Mouse (Mus musculus) frontal cortex, postnatal 36 days (tissue): ENCODE data around the gene Arhgap21.
A peak's percentile ranks its signal among the peaks of the same experiment; 100 is the strongest.

Experiments used
- DNase-seq, 2 experiments: peaks; one replicate each; pipeline ENCODE4 v3.0.0; 2022; ENCODE audit warnings: low spot score in 2 of 2

The Arhgap21 gene

GRCm38 (mm10) chr2:20968441-20969200, at the start of gene Arhgap21:
Gene Arhgap21, minus strand, starts transcription at chr2:20968881.
- DNase-seq, result peak; percentile 73 to 76

GRCm38 (mm10) chr2:21016589-21016988, 47.9 kb upstream of the Arhgap21 start:
- no peak for DNase-seq

GRCm38 (mm10) chr2:21010806-21011397, 42.2 kb upstream of the Arhgap21 start:
- no peak for DNase-seq

- no peak for DNase-seq
These were observed 41.5 kb upstream of the Arhgap21 start for GRCm38 (mm10) chr2:21010219-21010618.

- DNase-seq, result no peak
These were observed 40.8 kb upstream of the Arhgap21 start for GRCm38 (mm10) chr2:21009258-21010140.

GRCm38 (mm10) chr2:21002538-21002937, 33.9 kb upstream of the Arhgap21 start:
- peak; percentile 41 to 46 for DNase-seq

GRCm38 (mm10) chr2:21001156-21001555, 32.5 kb upstream of the Arhgap21 start:
- no peak for DNase-seq

GRCm38 (mm10) chr2:20995547-20995946, 26.9 kb upstream of the Arhgap21 start:
- DNase-seq, result no peak

- no peak for DNase-seq
These were observed 22.8 kb upstream of the Arhgap21 start for GRCm38 (mm10) chr2:20991508-20991907.

GRCm38 (mm10) chr2:20990907-20991306, 22.2 kb upstream of the Arhgap21 start:
- no peak for DNase-seq

- DNase-seq, result no peak
These were observed 21.4 kb upstream of the Arhgap21 start for GRCm38 (mm10) chr2:20990056-20990455.

GRCm38 (mm10) chr2:20987822-20988221, 19.1 kb upstream of the Arhgap21 start:
- no peak for DNase-seq

GRCm38 (mm10) chr2:20978726-20979125, 10.0 kb upstream of the Arhgap21 start:
- no peak for DNase-seq

- no peak for DNase-seq
These were observed 8.4 kb upstream of the Arhgap21 start for GRCm38 (mm10) chr2:20977051-20977450.

- peak in 1 of 2 experiments; percentile 66 for DNase-seq
These were observed 4.8 kb upstream of the Arhgap21 start for GRCm38 (mm10) chr2:20973513-20973912.

- DNase-seq, result no peak
These were observed 3.5 kb upstream of the Arhgap21 start for GRCm38 (mm10) chr2:20972180-20972579.

GRCm38 (mm10) chr2:20971628-20972027, 2.9 kb upstream of the Arhgap21 start:
- DNase-seq, result no peak

GRCm38 (mm10) chr2:20969201-20970200, 820 bp upstream of the Arhgap21 start:
- peak; percentile 95 to 96 for DNase-seq

GRCm38 (mm10) chr2:20967646-20968351, 882 bp downstream of the Arhgap21 start:
- DNase-seq, result no peak

GRCm38 (mm10) chr2:20967101-20967645, 1.5 kb downstream of the Arhgap21 start:
- DNase-seq, result peak in 1 of 2 experiments; percentile 41
